Mouse (Mus musculus): ENCODE measurements around the gene Pcsk4. TPM values are rescaled to one million over a fixed set of nuclear protein-coding genes. Genes with fewer than 3 reads are reported as not detected.

Pcsk4 gene
- total and polyA plus RNA-seq, 3 experiments, result 0.46 to 1.1 TPM; not detected in 1

DNA sequence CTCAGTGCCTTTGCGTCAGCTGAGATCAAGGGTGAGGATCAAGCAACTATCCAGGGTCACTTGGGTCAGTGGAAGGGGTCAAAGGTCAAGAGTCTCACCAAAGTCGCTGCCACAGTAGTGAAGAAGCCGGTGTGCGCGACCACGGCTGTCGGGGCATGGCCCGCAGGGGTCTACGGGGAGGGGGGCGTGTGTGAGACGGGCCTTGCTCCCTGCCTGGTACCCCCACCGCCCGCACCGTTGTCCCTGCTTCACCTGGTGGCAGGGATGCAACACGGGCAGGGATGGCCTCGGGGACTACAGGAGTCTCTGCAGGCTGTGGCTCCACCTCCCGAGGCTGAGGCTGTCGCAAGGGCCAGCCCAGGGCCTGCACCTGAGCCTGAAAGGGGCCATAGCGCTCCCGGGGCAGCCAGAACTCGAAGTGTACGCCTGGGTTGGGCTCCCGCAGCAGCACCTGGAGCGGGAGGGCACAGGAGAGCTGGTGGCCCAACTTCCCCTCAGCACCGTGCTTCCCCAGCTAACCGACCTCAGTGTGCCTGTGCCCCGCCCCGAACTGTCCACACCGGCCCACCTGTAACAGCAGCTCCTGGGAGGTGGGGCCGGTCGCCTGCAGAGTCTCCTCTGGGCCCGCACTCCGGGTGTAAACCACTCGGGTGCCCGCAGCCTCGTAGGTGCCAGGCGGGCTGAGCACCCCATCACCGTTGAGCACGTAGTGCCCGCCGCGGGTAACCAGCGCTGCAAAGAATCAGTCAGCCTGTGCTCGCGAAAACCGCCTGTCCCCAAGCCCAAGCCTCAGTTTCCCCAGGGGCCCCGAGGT lies 12.4 kb upstream of the Pcsk4 start:
- in situ Hi-C loops (cut with MboI; ENCODE audit: low pct_ligation_motif_present, low pct_unique_long_range_greater_than_20kb, low sequenced_read_pairs), result no loop called here
- dilution Hi-C loops (cut with MboI; ENCODE audit: extremely low pct_ligation_motif_present, extremely low pct_unique_long_range_greater_than_20kb, low sequenced_read_pairs), result no loop called here
- H3K4me2 ChIP-seq (ENCODE audit: insufficient read depth, low read depth, poor library complexity, severe bottlenecking), result no peak overlapping the region
- no peak overlapping the region for H3K27ac ChIP-seq (ENCODE audit: insufficient read depth, low read depth)
- H3K79me2 ChIP-seq (replicated peaks; ENCODE audit: control insufficient read depth, extremely low read depth, insufficient read depth, poor library complexity, severe bottlenecking), result no peaks in the 10 kb centered on the region
- H3K27me3 ChIP-seq (replicated peaks), result peaks cover 30% of the 10 kb centered on the region
- H3K9ac ChIP-seq (ENCODE audit: insufficient read depth, low read depth), result no peak overlapping the region
- TF ChIP-seq KAT2A (IDR thresholded peaks at IDR 0.05; ENCODE audit: insufficient replicate concordance, low read length), result no peak
- no peak for TF ChIP-seq SIN3A (IDR thresholded peaks at IDR 0.05; ENCODE audit: low read length)
- no peak for TF ChIP-seq ZMIZ1 (IDR thresholded peaks at IDR 0.05; ENCODE audit: low read depth, low read length)
- TF ChIP-seq UBTF (IDR thresholded peaks at IDR 0.05; ENCODE audit: low read depth, low read length), result no peak
- TF ChIP-seq RCOR1 (conservative IDR thresholded peaks at IDR 0.05; ENCODE audit: low read depth, low read length), result no peak
- TF ChIP-seq MAFK (IDR thresholded peaks at IDR 0.05; ENCODE audit: insufficient replicate concordance, low read length), result no peak
- TF ChIP-seq HCFC1 (IDR thresholded peaks at IDR 0.05; ENCODE audit: low read depth, low read length), result no peak
- no peak for TF ChIP-seq CHD1 (IDR thresholded peaks at IDR 0.05; ENCODE audit: low read depth, low read length)
- TF ChIP-seq USF1 (IDR thresholded peaks at IDR 0.05; ENCODE audit: low read depth, low read length), result no peak
- no peak for TF ChIP-seq PAX5 (IDR thresholded peaks at IDR 0.05; ENCODE audit: low read length)
- no peak for TF ChIP-seq MXI1 (IDR thresholded peaks at IDR 0.05; ENCODE audit: low read depth, low read length)
- TF ChIP-seq JUND (conservative IDR thresholded peaks at IDR 0.05; ENCODE audit: low read depth, low read length), result no peak
- TF ChIP-seq USF2 (conservative IDR thresholded peaks at IDR 0.05; ENCODE audit: low read depth, low read length), result no peak
- TF ChIP-seq ZC3H11A (IDR thresholded peaks at IDR 0.05; ENCODE audit: low read depth, low read length), result no peak
- TF ChIP-seq TCF12 (IDR thresholded peaks at IDR 0.05; ENCODE audit: low read depth, low read length), result no peak
- no peak for TF ChIP-seq MEF2A (IDR thresholded peaks at IDR 0.05; ENCODE audit: borderline replicate concordance, low read depth, low read length)
- TF ChIP-seq POLR2AphosphoS2 (IDR thresholded peaks at IDR 0.05; ENCODE audit: low read depth, low read length), result no peak
- no peak for TF ChIP-seq JUN (IDR thresholded peaks at IDR 0.05; ENCODE audit: insufficient read depth, low read depth, low read length)
- no peak for TF ChIP-seq MAZ (IDR thresholded peaks at IDR 0.05; ENCODE audit: low read depth, low read length)
- no peak for DNase-seq (ENCODE audit: extremely low read depth)
- peaks cover 19% of the 10 kb centered on the region for H3K9me3 ChIP-seq (replicated peaks; ENCODE audit: low read length)
- H3K4me1 ChIP-seq (ENCODE audit: control insufficient read depth in 1 of 2, insufficient read depth in 2 of 2), result peaks cover 0 to 12% of the 10 kb centered on the region in 2 experiments; a peak in 2 of 4 replicates
- H3K4me3 ChIP-seq (replicated peaks in 1 of 3; ENCODE audit: low read depth in 2 of 3, low read length in 2 of 3, poor library complexity in 1 of 3), result no peak overlapping the region
- H3K36me3 ChIP-seq (replicated peaks in 1 of 2; ENCODE audit: control insufficient read depth in 1 of 2, insufficient read depth in 1 of 2, low read length in 1 of 2), result no peaks in the 10 kb centered on the region

DNA sequence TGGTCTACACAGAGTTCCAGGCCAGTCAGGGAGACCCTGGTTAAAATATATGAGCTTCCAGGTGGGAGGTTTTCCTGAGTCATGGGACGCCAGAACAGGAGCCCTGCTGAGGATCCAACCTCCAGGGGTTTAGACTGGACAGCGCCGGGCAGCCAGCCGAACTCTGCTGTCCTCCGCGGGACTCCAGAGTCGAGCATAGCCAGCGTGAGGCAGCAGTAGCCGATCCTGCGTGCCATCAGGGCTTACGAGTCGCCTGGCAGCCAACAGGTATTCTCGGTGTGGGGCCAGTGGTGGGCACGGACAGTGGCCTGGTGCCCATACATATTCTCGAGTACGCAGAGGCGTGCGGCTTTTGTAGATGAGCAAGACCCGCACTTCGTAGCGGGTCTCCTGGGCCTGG lies 11.7 kb upstream of the Pcsk4 start:
- TF ChIP-seq IRF4 (IDR thresholded peaks at IDR 0.05; ENCODE audit: low read depth, low read length) (no peak), ETS1 (conservative IDR thresholded peaks at IDR 0.05; ENCODE audit: low read depth, low read length) (no peak), KAT2A (IDR thresholded peaks at IDR 0.05; ENCODE audit: insufficient replicate concordance, low read length) (no peak), PAX5 (IDR thresholded peaks at IDR 0.05; ENCODE audit: low read length) (no peak), HCFC1 (IDR thresholded peaks at IDR 0.05; ENCODE audit: low read depth, low read length) (no peak), POLR2AphosphoS2 (IDR thresholded peaks at IDR 0.05; ENCODE audit: low read depth, low read length) (no peak), NELFE (IDR thresholded peaks at IDR 0.05; ENCODE audit: low read depth, low read length) (no peak), ZNF384 (IDR thresholded peaks at IDR 0.05; ENCODE audit: low read depth, low read length) (no peak), TBP (conservative IDR thresholded peaks at IDR 0.05; ENCODE audit: low read depth, low read length) (no peak), GABPA (IDR thresholded peaks at IDR 0.05; ENCODE audit: insufficient replicate concordance, low read depth, low read length) (no peak), EP300 (IDR thresholded peaks at IDR 0.05; ENCODE audit: low read length) (no peak), NRF1 (IDR thresholded peaks at IDR 0.05; ENCODE audit: low read depth, low read length) (no peak), MXI1 (IDR thresholded peaks at IDR 0.05; ENCODE audit: low read depth, low read length) (no peak), USF2 (conservative IDR thresholded peaks at IDR 0.05; ENCODE audit: low read depth, low read length) (no peak), USF1 (IDR thresholded peaks at IDR 0.05; ENCODE audit: low read depth, low read length) (no peak), ZC3H11A (IDR thresholded peaks at IDR 0.05; ENCODE audit: low read depth, low read length) (no peak), MAFK (IDR thresholded peaks at IDR 0.05; ENCODE audit: insufficient replicate concordance, low read length) (no peak), TCF12 (IDR thresholded peaks at IDR 0.05; ENCODE audit: low read depth, low read length) (no peak), ELF1 (IDR thresholded peaks at IDR 0.05; ENCODE audit: low read depth, low read length) (no peak)
- DNase-seq (ENCODE audit: extremely low read depth), result no peak
- dilution Hi-C loops (cut with MboI; ENCODE audit: extremely low pct_ligation_motif_present, extremely low pct_unique_long_range_greater_than_20kb, low sequenced_read_pairs) (no loop called here), in situ Hi-C loops (cut with MboI; ENCODE audit: low pct_ligation_motif_present, low pct_unique_long_range_greater_than_20kb, low sequenced_read_pairs) (no loop called here)
- peaks cover 4 to 18% of the 10 kb centered on the region in 2 experiments; a peak in 3 of 4 replicates for H3K4me1 ChIP-seq (ENCODE audit: control insufficient read depth in 1 of 2, insufficient read depth in 2 of 2)
- H3K4me3 ChIP-seq (replicated peaks in 1 of 3; ENCODE audit: low read depth in 2 of 3, low read length in 2 of 3, poor library complexity in 1 of 3), result no peak overlapping the region
- no peaks in the 10 kb centered on the region for H3K79me2 ChIP-seq (replicated peaks; ENCODE audit: control insufficient read depth, extremely low read depth, insufficient read depth, poor library complexity, severe bottlenecking)
- H3K9ac ChIP-seq (ENCODE audit: insufficient read depth, low read depth), result no peak overlapping the region
- peaks cover 4% of the 10 kb centered on the region in 2 experiments for H3K36me3 ChIP-seq (replicated peaks in 1 of 2; ENCODE audit: control insufficient read depth in 1 of 2, insufficient read depth in 1 of 2, low read length in 1 of 2)
- peaks cover 19% of the 10 kb centered on the region for H3K9me3 ChIP-seq (replicated peaks; ENCODE audit: low read length)
- no peak overlapping the region for H3K27ac ChIP-seq (ENCODE audit: insufficient read depth, low read depth)
- H3K27me3 ChIP-seq (replicated peaks), result peaks cover 29% of the 10 kb centered on the region
- no peak overlapping the region for H3K4me2 ChIP-seq (ENCODE audit: insufficient read depth, low read depth, poor library complexity, severe bottlenecking)
